Mouse (Mus musculus): ENCODE results near the gene Pth1r.

The Pth1r gene

DNA sequence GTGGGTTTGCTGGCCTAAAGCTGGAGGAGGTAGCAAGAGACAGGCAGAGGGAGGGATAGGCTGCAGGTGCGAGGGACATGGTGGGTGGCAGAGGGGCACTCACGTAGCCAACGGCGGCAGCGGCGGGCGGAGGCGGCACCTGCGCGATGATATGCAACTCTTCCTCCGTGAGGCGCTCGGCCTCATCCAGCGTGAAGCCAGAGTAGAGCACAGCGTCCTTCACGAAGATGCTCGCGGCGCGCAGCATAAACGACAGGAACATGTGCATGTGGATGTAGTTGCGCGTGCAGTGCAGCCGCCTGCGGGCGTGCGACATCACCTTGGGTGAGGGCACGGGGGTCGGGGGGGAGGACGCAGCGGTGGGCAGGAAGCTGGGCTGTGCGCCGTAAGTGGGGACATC is 20.1 kb downstream of the Pth1r start:
- in situ Hi-C loops (cut with MboI; ENCODE audit: low pct_unique_long_range_greater_than_20kb in 1 of 2, low sequenced_read_pairs in 2 of 2, unreplicated experiment in 1 of 2): loop anchor here in 1 of 2 experiments (5.0 kb wide), 1 partner anchor 45 kb away; no protein-coding TSS in a partner anchor

DNA sequence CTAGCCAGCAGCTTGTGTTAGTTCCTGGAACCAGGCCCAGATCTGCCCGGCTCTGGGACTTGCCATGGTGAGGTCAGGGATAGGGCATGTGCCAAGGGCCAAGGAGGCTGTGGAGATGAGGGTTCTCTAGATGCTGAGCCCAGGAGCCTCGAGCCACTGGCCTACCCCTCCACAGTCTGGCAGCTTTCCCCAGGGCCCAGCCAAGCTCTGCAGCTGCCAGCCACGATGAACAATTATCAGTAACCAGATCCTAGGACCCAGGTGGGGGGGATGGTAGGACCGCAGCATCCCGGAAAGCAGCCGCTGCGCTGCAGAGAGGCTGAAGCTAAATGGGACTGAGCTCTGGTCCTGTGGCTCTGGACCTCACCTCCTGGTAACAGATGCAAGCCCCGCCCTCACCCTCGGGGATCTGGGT is 21.2 kb downstream of the Pth1r start:
- in situ Hi-C loops (cut with MboI; ENCODE audit: low pct_unique_long_range_greater_than_20kb in 1 of 2, low sequenced_read_pairs in 2 of 2, unreplicated experiment in 1 of 2): loop anchor here in 1 of 2 experiments (5.0 kb wide), 1 partner anchor 47 kb away; no protein-coding TSS in a partner anchor

DNA sequence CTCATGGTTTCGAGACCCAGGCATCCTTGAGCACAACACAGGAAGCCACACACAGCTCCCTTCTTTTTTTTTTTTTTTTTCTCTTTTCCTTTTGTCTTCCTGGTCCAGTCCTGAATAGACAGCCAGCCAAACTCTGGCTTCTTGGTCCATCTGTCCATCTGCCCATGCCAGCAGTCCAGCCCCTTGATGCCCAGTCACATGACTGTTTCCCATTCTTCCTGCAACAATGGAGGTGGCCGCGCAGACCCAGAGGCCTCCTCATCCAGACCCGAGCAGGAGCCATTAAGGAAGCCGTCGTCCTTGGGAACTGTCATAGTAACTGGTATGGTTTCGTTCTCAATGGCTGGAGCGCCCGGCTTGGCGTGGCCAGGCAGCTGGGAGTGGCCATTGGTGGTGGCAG is 24.9 kb downstream of the Pth1r start:
- in situ Hi-C loops (cut with MboI; ENCODE audit: low pct_unique_long_range_greater_than_20kb in 1 of 2, low sequenced_read_pairs in 2 of 2, unreplicated experiment in 1 of 2): no loop called here

DNA sequence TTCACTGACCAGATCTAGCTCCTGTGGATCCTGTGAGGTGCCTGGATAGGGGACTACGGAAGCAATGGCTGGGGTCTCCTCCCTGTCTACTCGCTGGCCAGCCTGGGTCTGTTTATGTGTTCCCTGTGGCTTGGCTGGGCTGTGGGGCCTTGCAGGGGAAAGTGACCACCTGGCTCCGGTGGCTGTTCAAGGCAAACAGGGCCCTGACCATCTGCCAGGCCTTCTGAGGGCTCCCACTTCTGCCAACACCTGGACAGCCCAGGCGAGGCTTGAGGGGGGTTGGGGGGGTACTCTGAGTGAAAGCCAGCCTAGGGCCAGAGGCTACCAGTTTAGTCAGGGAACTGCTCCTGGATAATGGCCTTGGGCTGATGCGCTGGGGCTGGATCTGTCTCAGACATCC is 27.0 kb downstream of the Pth1r start:
- in situ Hi-C loops (cut with MboI; ENCODE audit: low pct_unique_long_range_greater_than_20kb in 1 of 2, low sequenced_read_pairs in 2 of 2, unreplicated experiment in 1 of 2): no loop called here

DNA sequence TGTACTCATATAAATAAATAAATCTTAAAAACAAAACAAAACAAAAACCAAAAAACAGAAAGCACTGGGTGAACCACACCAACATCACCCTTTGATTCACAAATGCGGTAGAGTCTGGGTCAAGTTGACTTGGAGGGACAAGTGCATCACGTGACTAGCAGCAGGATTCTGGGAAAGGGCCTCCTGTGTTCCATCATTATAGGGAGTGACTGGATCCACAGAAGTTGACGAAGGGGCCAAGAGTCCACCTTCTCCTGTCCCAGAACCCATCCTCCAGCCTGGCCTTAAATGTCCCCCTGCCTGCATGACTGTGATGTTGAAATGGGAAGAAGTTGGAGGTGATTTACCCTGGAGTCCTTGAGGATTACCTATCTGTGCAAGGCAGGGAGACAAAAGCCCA is 28.1 kb downstream of the Pth1r start:
- in situ Hi-C loops (cut with MboI; ENCODE audit: low pct_unique_long_range_greater_than_20kb in 1 of 2, low sequenced_read_pairs in 2 of 2, unreplicated experiment in 1 of 2): no loop called here

DNA sequence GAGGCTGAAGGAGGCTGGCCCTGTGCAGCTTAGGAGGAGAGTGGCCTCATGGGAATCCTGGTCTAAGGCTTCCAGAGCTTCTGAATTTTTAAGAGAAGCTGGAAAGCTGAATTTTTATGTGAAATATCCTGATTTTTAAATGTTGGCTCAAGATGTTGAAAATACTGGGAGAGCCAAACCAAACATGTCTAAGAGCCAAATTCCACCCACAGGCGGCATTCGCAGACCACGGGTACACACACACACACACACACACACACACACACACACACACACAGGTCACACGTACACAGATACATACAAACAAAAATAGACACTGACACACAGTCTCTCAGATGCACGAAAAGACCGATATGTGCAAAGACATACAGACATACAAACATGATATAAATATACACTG is 28.9 kb downstream of the Pth1r start:
- in situ Hi-C loops (cut with MboI; ENCODE audit: low pct_unique_long_range_greater_than_20kb in 1 of 2, low sequenced_read_pairs in 2 of 2, unreplicated experiment in 1 of 2): no loop called here

DNA sequence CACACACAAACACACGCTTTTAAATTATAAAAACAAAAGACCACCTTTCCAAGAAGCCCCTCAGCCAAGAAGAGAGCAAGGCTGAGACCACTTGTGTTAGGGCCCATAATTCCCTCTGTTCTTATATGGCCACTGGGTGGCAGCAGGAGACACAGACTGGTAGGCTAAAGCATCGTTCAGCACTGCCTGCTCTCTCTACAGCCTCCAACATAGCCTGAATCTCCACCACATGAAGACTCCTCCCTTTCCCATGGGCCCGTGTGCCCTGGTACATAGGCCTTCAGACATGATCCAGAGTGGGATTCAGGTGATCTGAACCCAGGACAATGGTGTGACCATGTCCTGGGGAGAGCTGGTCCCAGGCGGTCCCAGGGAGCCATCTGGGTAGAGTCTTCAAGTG is 30.2 kb downstream of the Pth1r start:
- in situ Hi-C loops (cut with MboI; ENCODE audit: low pct_unique_long_range_greater_than_20kb in 1 of 2, low sequenced_read_pairs in 2 of 2, unreplicated experiment in 1 of 2): no loop called here

DNA sequence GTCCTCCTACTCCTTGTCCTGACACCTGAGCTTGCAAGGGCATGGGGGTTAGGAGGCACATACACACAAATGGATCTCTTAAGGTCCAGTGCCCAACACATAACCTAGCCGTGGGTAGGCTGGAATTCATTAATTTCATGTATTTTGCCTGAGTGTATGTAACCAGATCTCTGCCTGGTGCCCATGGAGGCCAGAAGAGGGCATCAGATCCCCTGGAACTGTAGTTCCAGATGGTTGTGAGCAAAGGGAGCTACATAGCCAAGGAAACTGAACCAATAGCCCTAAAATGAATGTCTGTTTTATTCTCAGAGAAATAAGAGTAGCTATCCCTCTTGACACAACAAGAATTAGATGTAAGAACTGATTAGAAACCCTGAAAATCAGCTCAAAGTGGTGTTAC is 31.5 kb downstream of the Pth1r start:
- in situ Hi-C loops (cut with MboI; ENCODE audit: low pct_unique_long_range_greater_than_20kb in 1 of 2, low sequenced_read_pairs in 2 of 2, unreplicated experiment in 1 of 2): no loop called here

DNA sequence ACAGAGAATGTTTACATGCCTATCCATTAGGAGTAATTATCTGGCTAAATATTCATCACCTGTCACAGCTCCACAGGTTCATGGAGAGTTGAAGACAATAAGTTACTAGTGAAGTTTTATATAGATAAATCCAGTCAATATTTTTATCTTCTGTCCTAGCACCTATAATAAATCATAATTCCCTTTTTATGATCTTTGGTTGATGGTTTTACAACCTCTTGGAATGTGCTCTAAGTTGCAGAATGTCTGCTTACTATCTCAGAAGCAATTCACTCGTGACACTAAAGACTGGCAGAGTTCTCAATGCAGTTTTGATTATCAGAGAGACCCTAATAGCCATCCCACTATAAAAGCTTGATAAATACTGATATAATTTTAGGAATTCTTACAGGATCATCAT is 33.6 kb downstream of the Pth1r start:
- in situ Hi-C loops (cut with MboI; ENCODE audit: low pct_unique_long_range_greater_than_20kb in 1 of 2, low sequenced_read_pairs in 2 of 2, unreplicated experiment in 1 of 2): no loop called here

DNA sequence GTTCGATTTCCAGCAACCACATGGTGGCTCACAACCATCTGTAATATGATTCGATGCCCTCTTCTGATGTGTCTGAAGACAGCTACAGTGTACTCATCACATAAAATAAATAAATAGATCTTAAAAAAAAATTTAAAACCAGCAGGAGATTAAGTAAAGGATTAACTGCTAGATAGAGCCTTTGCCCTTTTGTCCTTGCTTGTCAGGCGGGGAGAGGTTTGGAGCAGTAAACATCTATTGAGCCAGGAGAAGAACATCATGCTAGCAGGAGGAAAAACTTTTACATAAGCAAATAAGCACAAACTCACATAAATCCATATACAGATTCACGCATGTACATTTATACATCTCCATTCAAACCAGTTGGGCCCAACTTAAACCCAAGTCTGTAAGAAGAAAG is 34.4 kb downstream of the Pth1r start:
- in situ Hi-C loops (cut with MboI; ENCODE audit: low pct_unique_long_range_greater_than_20kb in 1 of 2, low sequenced_read_pairs in 2 of 2, unreplicated experiment in 1 of 2): no loop called here

DNA sequence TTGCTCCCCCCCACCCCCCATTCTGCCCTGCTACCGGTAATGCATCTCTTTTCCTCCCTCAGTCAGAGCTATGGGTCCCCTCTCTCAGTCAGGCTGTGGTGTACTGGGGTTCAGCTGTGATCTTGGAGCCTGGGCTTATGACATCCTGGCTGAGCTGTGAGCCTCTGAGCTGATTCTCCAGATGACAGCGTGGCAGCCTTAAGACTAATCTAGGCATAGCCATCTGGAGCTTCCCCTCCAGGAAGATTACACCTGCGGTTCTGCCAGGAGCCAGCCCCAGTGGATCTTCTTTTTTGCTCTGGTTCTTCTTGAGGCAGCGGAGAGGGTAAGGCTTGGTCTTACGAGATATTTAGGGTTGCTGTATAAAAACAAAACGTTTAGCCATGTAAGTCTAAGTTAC is 34.9 kb downstream of the Pth1r start:
- in situ Hi-C loops (cut with MboI; ENCODE audit: low pct_unique_long_range_greater_than_20kb in 1 of 2, low sequenced_read_pairs in 2 of 2, unreplicated experiment in 1 of 2): no loop called here

DNA sequence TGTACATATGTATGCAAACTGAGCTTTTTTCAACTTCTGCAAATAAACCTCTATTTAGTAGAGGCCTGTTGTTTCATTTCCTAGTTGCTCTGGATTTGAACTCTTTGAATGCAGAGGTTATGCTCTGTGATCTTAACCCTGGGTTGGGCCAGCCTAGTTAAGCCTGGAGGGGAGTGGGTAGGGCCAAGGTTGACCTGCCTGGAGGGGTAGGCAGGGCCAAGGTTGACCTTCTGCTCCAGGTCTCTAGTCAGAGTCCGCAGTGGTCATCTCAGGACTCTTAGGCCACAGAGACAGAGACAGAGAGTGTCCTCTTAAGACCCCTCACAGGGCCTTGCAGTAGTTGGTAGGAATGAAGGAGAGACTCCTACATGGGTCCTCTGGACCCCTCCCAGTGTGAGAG is 35.4 kb downstream of the Pth1r start:
- in situ Hi-C loops (cut with MboI; ENCODE audit: low pct_unique_long_range_greater_than_20kb in 1 of 2, low sequenced_read_pairs in 2 of 2, unreplicated experiment in 1 of 2): no loop called here

DNA sequence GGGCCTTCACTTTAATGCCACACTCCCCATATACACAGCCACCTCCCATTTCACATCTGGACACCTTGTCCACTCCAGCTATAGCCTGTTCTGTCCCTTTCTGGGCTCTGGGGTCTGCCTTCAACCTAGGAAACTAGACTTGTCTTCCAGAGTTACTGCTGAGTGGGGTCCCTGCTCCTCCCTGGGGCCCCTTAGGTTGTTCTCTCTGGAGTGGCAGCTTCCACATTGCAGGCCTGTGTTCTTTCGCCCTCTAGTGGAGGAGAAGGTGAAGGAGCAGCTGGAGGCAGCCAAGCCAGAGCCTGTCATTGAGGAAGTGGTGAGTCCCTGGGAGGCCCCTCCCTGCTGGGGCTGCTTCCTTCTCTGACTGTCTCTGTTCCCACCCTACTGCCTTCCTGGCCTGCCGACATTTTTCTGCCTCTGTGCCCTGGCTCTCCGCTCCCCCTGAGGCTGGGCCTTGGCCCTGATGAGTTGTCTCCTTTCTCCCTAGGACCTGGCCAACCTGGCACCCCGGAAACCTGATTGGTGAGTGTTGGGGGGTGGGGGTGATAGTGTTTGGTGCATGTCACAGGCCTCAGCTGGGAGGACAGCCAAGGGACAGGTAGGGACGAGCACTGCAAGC is 37.2 kb downstream of the Pth1r start:
- in situ Hi-C loops (cut with MboI; ENCODE audit: low pct_unique_long_range_greater_than_20kb in 1 of 2, low sequenced_read_pairs in 2 of 2, unreplicated experiment in 1 of 2): no loop called here

DNA sequence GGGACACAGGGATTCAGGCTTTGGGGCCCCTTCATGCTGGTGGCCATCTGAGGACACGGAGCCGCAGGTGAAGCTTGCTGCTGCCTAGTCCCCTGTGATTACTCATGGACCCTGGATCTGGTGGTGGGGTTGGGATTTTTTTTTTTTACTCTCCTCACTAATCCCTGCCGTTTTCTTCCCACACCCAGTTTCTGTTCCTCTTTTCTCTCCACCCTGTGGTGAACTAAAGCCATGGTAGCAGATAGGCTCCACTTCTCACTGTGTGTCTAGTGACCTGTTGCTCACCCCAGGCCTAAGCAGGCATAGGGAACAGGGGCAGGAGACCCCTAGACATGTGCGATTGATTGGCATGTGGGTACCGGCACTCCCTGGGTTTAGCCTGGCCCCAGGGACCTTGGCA is 40.2 kb downstream of the Pth1r start:
- in situ Hi-C loops (cut with MboI; ENCODE audit: low pct_unique_long_range_greater_than_20kb in 1 of 2, low sequenced_read_pairs in 2 of 2, unreplicated experiment in 1 of 2): no loop called here

DNA sequence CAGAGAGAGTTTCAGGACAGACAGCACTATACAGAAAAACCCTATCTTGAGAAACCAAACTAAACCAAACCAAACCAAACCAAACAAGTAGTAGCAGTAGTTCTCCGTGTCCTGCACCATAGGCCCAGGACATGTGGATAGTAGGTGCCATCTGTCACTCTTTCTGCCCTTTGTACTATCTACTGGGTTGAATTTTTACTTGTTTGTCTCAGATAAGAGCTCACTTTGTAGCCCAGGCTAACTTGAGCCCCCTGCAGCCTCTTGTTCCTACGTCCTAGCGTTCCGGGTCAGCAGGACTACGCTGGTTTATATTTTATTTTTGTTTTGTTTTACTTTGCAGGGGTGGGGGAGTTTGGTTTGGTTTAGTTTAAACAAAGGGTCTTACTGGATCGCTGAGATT is 43.0 kb downstream of the Pth1r start:
- in situ Hi-C loops (cut with MboI; ENCODE audit: low pct_unique_long_range_greater_than_20kb in 1 of 2, low sequenced_read_pairs in 2 of 2, unreplicated experiment in 1 of 2): no loop called here

DNA sequence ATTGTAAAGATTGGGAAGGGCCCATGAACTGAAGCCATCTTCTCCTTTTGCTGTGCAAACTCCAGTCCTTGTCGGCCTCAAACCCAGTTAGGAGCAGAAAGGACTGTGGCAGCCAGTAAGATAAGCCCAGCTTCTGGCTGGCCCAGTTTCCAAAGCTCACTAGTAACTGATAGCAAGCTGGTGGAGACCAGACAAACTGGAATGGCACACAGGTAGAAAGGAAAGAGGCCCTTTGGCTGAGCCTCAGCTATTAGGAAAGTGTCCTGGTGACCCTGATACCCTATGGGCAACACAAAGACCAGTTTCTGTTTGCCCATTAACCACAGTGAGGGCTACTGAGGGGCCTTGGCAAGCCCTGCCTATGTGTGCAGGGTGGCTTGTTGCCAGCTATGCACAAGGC is 44.1 kb downstream of the Pth1r start:
- in situ Hi-C loops (cut with MboI; ENCODE audit: low pct_unique_long_range_greater_than_20kb in 1 of 2, low sequenced_read_pairs in 2 of 2, unreplicated experiment in 1 of 2): no loop called here

DNA sequence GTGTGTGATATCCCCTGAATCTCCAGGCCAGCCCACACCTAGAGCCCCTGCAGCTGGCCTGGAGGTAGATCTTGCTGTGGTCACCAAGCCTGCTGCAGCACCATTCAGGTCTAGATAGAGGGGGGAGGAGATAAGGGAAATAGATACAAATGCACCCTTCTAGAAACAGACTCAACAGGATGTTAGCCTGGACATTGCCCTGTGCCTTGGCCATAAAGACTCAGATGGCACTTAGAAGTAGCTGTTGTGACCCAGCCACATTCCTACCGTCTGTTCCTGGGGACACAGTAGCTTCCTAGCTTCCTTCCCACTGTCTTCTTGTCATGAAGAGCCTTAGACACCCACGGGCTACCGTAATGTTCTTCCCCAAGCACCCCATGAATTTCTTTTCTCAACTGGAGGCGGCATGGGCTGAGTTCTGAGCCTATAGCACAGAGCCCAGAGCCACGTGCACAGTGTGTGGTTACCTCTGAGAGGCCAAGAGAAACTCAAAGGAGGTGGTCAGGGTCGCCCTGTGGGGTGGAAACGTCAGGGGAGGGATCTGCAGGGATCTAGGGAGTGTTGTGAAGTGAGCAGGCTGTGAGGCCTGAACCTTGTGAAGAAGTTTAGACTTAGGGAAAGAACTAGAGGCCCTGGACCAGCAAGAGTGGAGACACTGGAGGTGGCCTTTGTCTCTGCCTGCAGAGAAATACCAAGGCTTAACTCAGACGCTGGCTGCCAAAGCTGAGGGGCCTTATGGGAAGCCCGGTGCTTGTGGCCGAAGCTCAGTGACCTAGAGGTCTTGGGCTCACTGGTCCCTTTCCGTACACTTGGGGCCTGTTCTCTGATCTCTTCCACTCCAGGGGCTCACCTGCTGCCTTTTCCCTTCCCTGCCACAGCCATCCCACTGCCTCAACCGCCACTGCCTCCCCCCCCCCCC is 45.6 kb downstream of the Pth1r start:
- in situ Hi-C loops (cut with MboI; ENCODE audit: low pct_unique_long_range_greater_than_20kb in 1 of 2, low sequenced_read_pairs in 2 of 2, unreplicated experiment in 1 of 2): no loop called here

DNA sequence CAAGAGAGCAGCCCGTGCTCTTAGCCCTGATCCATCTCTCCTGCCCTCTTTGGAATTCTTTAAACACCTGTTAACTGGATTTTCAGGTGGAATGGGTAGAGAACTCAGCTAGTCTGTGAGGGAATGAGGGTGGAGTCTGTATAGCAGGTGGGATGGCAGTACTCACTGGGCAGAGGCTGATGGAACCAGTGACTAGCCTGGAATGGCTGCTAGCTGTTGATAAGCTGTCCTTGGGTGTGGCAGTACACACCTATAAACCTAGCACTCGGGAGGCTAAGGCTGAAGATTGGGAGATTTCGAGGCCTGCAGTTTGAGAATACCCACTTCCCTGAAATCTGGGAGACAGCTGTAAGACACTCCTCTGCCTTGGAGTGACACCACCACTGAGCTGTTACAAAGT is 47.4 kb downstream of the Pth1r start:
- in situ Hi-C loops (cut with MboI; ENCODE audit: low pct_unique_long_range_greater_than_20kb in 1 of 2, low sequenced_read_pairs in 2 of 2, unreplicated experiment in 1 of 2): no loop called here

DNA sequence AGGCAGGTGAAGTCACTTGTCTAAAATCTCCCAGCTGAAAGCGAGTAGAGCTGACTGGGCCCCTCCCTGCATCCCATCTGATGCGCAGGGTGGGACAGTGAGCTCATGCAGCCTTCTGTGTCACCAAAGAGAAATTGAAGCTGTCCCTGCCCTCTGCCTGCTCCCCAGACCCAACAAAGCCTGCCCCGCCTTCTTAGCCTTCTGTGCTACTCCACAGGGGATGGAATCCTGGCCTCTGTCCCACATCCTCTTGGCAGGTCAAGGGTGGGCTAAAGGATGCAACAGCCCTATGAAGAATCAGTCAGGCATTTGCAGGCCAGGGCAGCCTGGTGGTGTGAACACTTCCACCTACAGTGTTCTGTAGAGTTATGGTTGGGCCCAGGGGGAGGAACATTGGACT is 49.5 kb downstream of the Pth1r start:
- in situ Hi-C loops (cut with MboI; ENCODE audit: low pct_unique_long_range_greater_than_20kb in 1 of 2, low sequenced_read_pairs in 2 of 2, unreplicated experiment in 1 of 2): no loop called here

DNA sequence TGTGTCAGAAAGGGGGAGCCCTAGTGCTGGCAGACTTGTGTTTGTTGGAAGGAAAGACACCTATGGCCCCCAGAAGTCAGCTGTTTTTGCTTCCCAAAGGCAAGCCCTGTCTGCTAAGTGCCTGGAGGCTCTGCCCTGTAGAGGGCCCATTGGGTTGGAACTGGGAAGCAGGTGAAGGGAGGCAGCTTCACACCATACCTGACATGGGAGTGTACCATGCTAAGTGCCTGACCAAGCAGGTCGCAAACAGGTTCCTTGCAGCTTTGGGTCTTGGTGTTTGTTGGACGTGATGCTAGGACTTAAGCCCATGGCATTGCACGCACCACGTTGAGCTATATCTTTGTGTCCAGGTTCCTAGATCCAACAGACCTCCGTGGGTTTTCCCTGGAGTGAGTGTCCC is 50.5 kb downstream of the Pth1r start:
- in situ Hi-C loops (cut with MboI; ENCODE audit: low pct_unique_long_range_greater_than_20kb in 1 of 2, low sequenced_read_pairs in 2 of 2, unreplicated experiment in 1 of 2): no loop called here

Measured in mouse embryonic stem cell (cell line).